Mouse (Mus musculus) left cerebral cortex, adult 2 months (tissue): ENCODE measurements around the gene Lamc3. TPM values are rescaled to one million over a fixed set of nuclear protein-coding genes. Genes with fewer than 3 reads are reported as not detected.
A peak's percentile ranks its signal among the peaks of the same experiment; 100 is the strongest.

Experiments
- DNase-seq, 2 experiments: peaks; one replicate each; pipeline ENCODE4 v3.0.0; 2021 to 2022; ENCODE audit warnings: low spot score in 2 of 2, mixed read lengths in 1 of 2; ENCODE audit errors: extremely low spot score in 1 of 2
- H3K27ac ChIP-seq: fragments of 200-600 bp; 2 replicates; pipeline ENCODE4 v1.8.1; 2022
- H3K4me3 ChIP-seq: fragments of 200-600 bp; 2 replicates; pipeline ENCODE4 v1.8.1; 2022
- CTCF ChIP-seq: fragments of 200-600 bp; IDR thresholded peaks from 2 replicates; pipeline ENCODE4 v1.8.1; 2022; ENCODE audit warnings: antibody characterized with exemption, mild to moderate bottlenecking, moderate library complexity
- intact Hi-C: fragments of 180-260 bp; cut with DNase I; formaldehyde crosslinking; loops from one replicate; pipeline ENCODE4 v1.15.1; 2025
- total RNA-seq, 2 experiments: library from RNA; stranded (reverse); gene quantifications; 2 replicates each; pipeline ENCODE4 v1.2.3; 2021

The Lamc3 gene
- total RNA-seq, 2 experiments from 2014 or later = 6.9 to 8.8 TPM

GRCm38 (mm10) chr2:31883061-31883460 lies 4.0 kb upstream of the Lamc3 start:
- intact Hi-C loops = no loop called here
- Histone ChIP-seq H3K4me3 (no peak overlapping the region), H3K27ac (no peak overlapping the region)
- TF ChIP-seq CTCF = no peak
- no peak for DNase-seq

- peak; percentile 61 to 63 for DNase-seq
- Histone ChIP-seq H3K4me3 (no peak overlapping the region), H3K27ac (no peak overlapping the region)
- intact Hi-C loops = loop anchor here (1.0 to 5.0 kb wide), 2 partner anchors 70 to 203 kb away; no protein-coding TSS in a partner anchor
- TF ChIP-seq CTCF = peak; percentile 67
Observed at GRCm38 (mm10) chr2:31884806-31885205, 2.3 kb upstream of the Lamc3 start.

GRCm38 (mm10) chr2:31888871-31889270 lies 1.8 kb downstream of the Lamc3 start:
- Histone ChIP-seq H3K4me3 (no peak overlapping the region; the same call in 1 of the 2 replicates), H3K27ac (no peak overlapping the region; the same call in 1 of the 2 replicates)
- intact Hi-C loops = loop anchor here (5.0 kb wide), 1 partner anchor 207 kb away; no protein-coding TSS in a partner anchor
- no peak for TF ChIP-seq CTCF
- DNase-seq = no peak

- TF ChIP-seq CTCF = no peak
- no peak overlapping the region for H3K27ac ChIP-seq
- intact Hi-C loops = no loop called here
- no peak overlapping the region for H3K4me3 ChIP-seq
- DNase-seq = no peak
Observed at GRCm38 (mm10) chr2:31891219-31891618, 4.1 kb downstream of the Lamc3 start.

GRCm38 (mm10) chr2:31893110-31893669 lies 6.1 kb downstream of the Lamc3 start:
- intact Hi-C loops = no loop called here

GRCm38 (mm10) chr2:31894221-31894870 lies 7.3 kb downstream of the Lamc3 start:
- Histone ChIP-seq H3K4me3 (no peak overlapping the region), H3K27ac (peak overlapping the region; percentile 50)
- intact Hi-C loops = no loop called here
- no peak for TF ChIP-seq CTCF
- no peak for DNase-seq

More at GRCm38 (mm10) chr2:31893110-31893669, 6.1 kb downstream of the Lamc3 start:
- no peak overlapping the region for H3K4me3 ChIP-seq
- DNase-seq = no peak
- H3K27ac ChIP-seq = no peak overlapping the region
- TF ChIP-seq CTCF = no peak

GRCm38 (mm10) chr2:31900932-31901331 lies 13.8 kb downstream of the Lamc3 start:
- intact Hi-C loops = no loop called here
- TF ChIP-seq CTCF = no peak
- no peak overlapping the region for H3K27ac ChIP-seq
- no peak for DNase-seq
- H3K4me3 ChIP-seq = no peak overlapping the region

- TF ChIP-seq CTCF = no peak
- no peak overlapping the region for H3K4me3 ChIP-seq
- H3K27ac ChIP-seq = no peak overlapping the region
- DNase-seq = no peak
- intact Hi-C loops = no loop called here
Observed at GRCm38 (mm10) chr2:31901659-31902362, 14.7 kb downstream of the Lamc3 start.

- Histone ChIP-seq H3K27ac (no peak overlapping the region), H3K4me3 (no peak overlapping the region)
- TF ChIP-seq CTCF = no peak
- intact Hi-C loops = no loop called here
- DNase-seq = no peak
Observed at GRCm38 (mm10) chr2:31904089-31904488, 17.0 kb downstream of the Lamc3 start.

- intact Hi-C loops = no loop called here
- no peak for DNase-seq
- TF ChIP-seq CTCF = peak; percentile 22
- Histone ChIP-seq H3K27ac (no peak overlapping the region), H3K4me3 (no peak overlapping the region)
Observed at GRCm38 (mm10) chr2:31904622-31905021, 17.5 kb downstream of the Lamc3 start.

- Histone ChIP-seq H3K27ac (no peak overlapping the region), H3K4me3 (no peak overlapping the region)
- TF ChIP-seq CTCF = no peak
- DNase-seq = no peak
- intact Hi-C loops = no loop called here
Observed at GRCm38 (mm10) chr2:31905682-31906081, 18.6 kb downstream of the Lamc3 start.

GRCm38 (mm10) chr2:31906407-31906806 lies 19.3 kb downstream of the Lamc3 start:
- no peak overlapping the region for H3K4me3 ChIP-seq
- no peak for TF ChIP-seq CTCF
- no peak overlapping the region for H3K27ac ChIP-seq
- intact Hi-C loops = no loop called here
- peak in 1 of 2 experiments; percentile 51 for DNase-seq
